ENCODE assay signal across 8 mouse cellular contexts in the genomic region with DNA sequence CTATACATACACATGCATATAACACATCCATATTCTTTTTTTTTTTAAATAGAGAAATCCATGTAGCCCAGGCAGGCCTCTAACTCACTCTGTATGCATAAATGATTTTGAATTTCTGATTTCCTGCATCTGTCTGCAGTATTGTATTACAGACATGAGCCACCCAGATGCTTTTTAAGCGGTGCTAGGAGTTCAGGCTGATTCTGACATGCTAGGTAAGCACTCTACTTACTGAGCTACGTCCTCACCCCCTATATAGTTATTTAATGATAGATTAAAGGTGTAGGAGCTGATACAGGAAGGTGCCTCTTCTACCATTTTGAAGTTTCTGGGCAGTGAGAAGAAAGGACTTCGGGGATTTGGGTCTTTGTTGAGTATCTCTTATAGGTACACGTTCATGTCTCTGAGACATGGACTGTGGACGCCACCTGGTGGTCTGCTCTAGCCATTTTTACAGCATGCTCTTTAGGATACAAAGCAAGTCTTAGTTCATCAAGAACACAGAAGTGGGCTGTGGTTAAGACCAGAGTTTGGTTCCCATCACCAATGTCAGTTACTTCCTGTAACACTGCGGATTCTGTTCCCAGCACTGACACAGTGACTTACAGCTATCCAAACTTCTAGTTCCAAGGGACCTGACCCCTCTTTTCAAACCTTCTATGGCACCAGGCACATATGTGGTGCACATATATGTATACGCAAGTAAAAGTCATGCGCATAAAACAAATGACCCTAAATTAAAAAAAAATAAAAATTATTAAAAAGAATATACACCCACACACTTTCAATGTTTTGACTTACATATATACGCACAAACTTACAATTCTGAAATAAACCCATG. TPM values are rescaled to one million over a fixed set of nuclear protein-coding genes. Genes with fewer than 3 reads are reported as not detected.
A peak's percentile ranks its signal among the peaks of the same experiment; 100 is the strongest.
DNase-seq lines count a peak whose midpoint lies in the region; ATAC-seq and TF ChIP-seq lines count a peak whose summit lies in the region.

No protein-coding gene starts in this region.

- no peak overlapping the region for H3K4me3 ChIP-seq in CH12.LX (replicated peaks in 1 of 3; ENCODE audit: low read depth in 2 of 3, low read length in 2 of 3, poor library complexity in 1 of 3)
- no peak overlapping the region for H3K4me3 ChIP-seq in embryonic facial prominence, embryonic 11.5 days (ENCODE audit: low read depth, low read length)
- H3K4me3 ChIP-seq in lung, embryonic 14.5 days (ENCODE audit: low read depth, low read length), result no peak overlapping the region

- WGBS in embryonic facial prominence, embryonic 11.5 days, result 48% methylated on average over 9 of the region's 9 CpGs
- WGBS in lung, embryonic 14.5 days, result 48% methylated on average over 9 of the region's 9 CpGs

- no peaks in the 10 kb centered on the region for H3K79me2 ChIP-seq in CH12.LX (replicated peaks; ENCODE audit: control insufficient read depth, extremely low read depth, insufficient read depth, poor library complexity, severe bottlenecking)

- dilution Hi-C loops in CH12.LX (cut with MboI; ENCODE audit: extremely low pct_ligation_motif_present, extremely low pct_unique_long_range_greater_than_20kb, low sequenced_read_pairs), result no loop called here

- no peak overlapping the region for H3K4me2 ChIP-seq in CH12.LX (ENCODE audit: insufficient read depth, low read depth, poor library complexity, severe bottlenecking)
- no peak overlapping the region for H3K4me2 ChIP-seq in embryonic facial prominence, embryonic 11.5 days (ENCODE audit: low read depth, low read length)
- H3K4me2 ChIP-seq in lung, embryonic 14.5 days, result no peak overlapping the region

- peaks cover 12 to 44% of the 10 kb centered on the region in 2 experiments for H3K4me1 ChIP-seq in CH12.LX (ENCODE audit: control insufficient read depth in 1 of 2, insufficient read depth in 2 of 2)
- H3K4me1 ChIP-seq in embryonic facial prominence, embryonic 11.5 days (ENCODE audit: control insufficient read depth, insufficient read depth, low read length), result no peaks in the 10 kb centered on the region
- no peaks in the 10 kb centered on the region for H3K4me1 ChIP-seq in lung, embryonic 14.5 days (ENCODE audit: insufficient read depth)

- H3K36me3 ChIP-seq in CH12.LX (replicated peaks in 1 of 2; ENCODE audit: control insufficient read depth in 1 of 2, insufficient read depth in 1 of 2, low read length in 1 of 2), result no peaks in the 10 kb centered on the region
- no peaks in the 10 kb centered on the region for H3K36me3 ChIP-seq in embryonic facial prominence, embryonic 11.5 days (replicated peaks; ENCODE audit: control insufficient read depth, insufficient read depth, low read depth, low read length)
- H3K36me3 ChIP-seq in lung, embryonic 14.5 days (ENCODE audit: insufficient read depth), result no peaks in the 10 kb centered on the region

- TF ChIP-seq EP300 in CH12.LX (IDR thresholded peaks at IDR 0.05; ENCODE audit: low read length), result no peak

- H3K27ac ChIP-seq in CH12.LX (ENCODE audit: insufficient read depth, low read depth), result no peak overlapping the region
- H3K27ac ChIP-seq in embryonic facial prominence, embryonic 11.5 days (replicated peaks; ENCODE audit: low read depth, low read length), result no peak overlapping the region
- no peak overlapping the region for H3K27ac ChIP-seq in lung, embryonic 14.5 days (ENCODE audit: low read depth)

- no peak for TF ChIP-seq POLR2A in CH12.LX (IDR thresholded peaks at IDR 0.05; ENCODE audit: low read depth, low read length)

- ATAC-seq in embryonic facial prominence, embryonic 11.5 days (replicated peaks; ENCODE audit: insufficient number of reproducible peaks, low FRiP score, low TSS enrichment, low read depth), result no peak; the same call in 1 of the 2 replicates
- 0 out of 2 replicates have a peak, but pooled peaks have one; percentile 68 for ATAC-seq in lung, embryonic 14.5 days (ENCODE audit: insufficient read depth)

- no peak overlapping the region for H3K9ac ChIP-seq in CH12.LX (ENCODE audit: insufficient read depth, low read depth)
- H3K9ac ChIP-seq in embryonic facial prominence, embryonic 11.5 days (replicated peaks; ENCODE audit: low read length), result no peak overlapping the region
- no peak overlapping the region for H3K9ac ChIP-seq in lung, embryonic 14.5 days

- H3K27me3 ChIP-seq in CH12.LX (replicated peaks), result no peaks in the 10 kb centered on the region
- H3K27me3 ChIP-seq in embryonic facial prominence, embryonic 11.5 days (ENCODE audit: control insufficient read depth, insufficient read depth, low read length), result no peaks in the 10 kb centered on the region
- no peaks in the 10 kb centered on the region for H3K27me3 ChIP-seq in lung, embryonic 14.5 days (ENCODE audit: insufficient read depth, low read length)

- peak; percentile 100 for TF ChIP-seq RAD21 in CH12.LX (IDR thresholded peaks at IDR 0.05; ENCODE audit: low read depth, low read length)

- H3K9me3 ChIP-seq in CH12.LX (replicated peaks; ENCODE audit: low read length), result no peaks in the 10 kb centered on the region
- no peaks in the 10 kb centered on the region for H3K9me3 ChIP-seq in embryonic facial prominence, embryonic 11.5 days (replicated peaks; ENCODE audit: control insufficient read depth, low read length)
- no peaks in the 10 kb centered on the region for H3K9me3 ChIP-seq in lung, embryonic 14.5 days (ENCODE audit: low read depth, low read length)

- in situ Hi-C loops in CH12.LX (cut with MboI; ENCODE audit: low pct_ligation_motif_present, low pct_unique_long_range_greater_than_20kb, low sequenced_read_pairs), result loop anchor here (25.0 kb wide), 1 partner anchor 674 kb away; the partner anchor contains the start of gene Setmar

- DNase-seq in CH12.LX (ENCODE audit: extremely low read depth), result peak; percentile 95
- DNase-seq in adrenal gland, postnatal 25 days, result peak; percentile 77
- peak; percentile 83 for DNase-seq in embryonic facial prominence, embryonic 11.5 days (ENCODE audit: low spot score)
- peak; percentile 79 for DNase-seq in heart, postnatal 4 days
- DNase-seq in layer of hippocampus, adult 18-20 months (ENCODE audit: low spot score in 2 of 2), result peak; percentile 69 to 90
- peak; percentile 89 for DNase-seq in lung, embryonic 14.5 days
- peak; percentile 15 for DNase-seq in ovary, adult 18-20 months (ENCODE audit: low spot score)
- DNase-seq in thymus, postnatal 10 days (ENCODE audit: low spot score in 2 of 2), result peak; percentile 32 to 62

- peak; percentile 79 to 96 for TF ChIP-seq CTCF in CH12.LX (conservative IDR thresholded peaks at IDR 0.05 in 1 of 2, IDR thresholded peaks at IDR 0.05 in 1 of 2; ENCODE audit: low read depth in 2 of 2, low read length in 2 of 2)
- TF ChIP-seq CTCF in lung, embryonic 14.5 days (IDR thresholded peaks at IDR 0.05; ENCODE audit: low read depth), result peak; percentile 83

TF ChIP-seq in CH12.LX, 34 proteins besides CTCF, POLR2A, EP300 and RAD21:
- TF ChIP-seq ZNF384 (IDR thresholded peaks at IDR 0.05; ENCODE audit: low read depth, low read length), result no peak
- no peak for TF ChIP-seq MXI1 (IDR thresholded peaks at IDR 0.05; ENCODE audit: low read depth, low read length)
- TF ChIP-seq MAFK (IDR thresholded peaks at IDR 0.05; ENCODE audit: insufficient replicate concordance, low read length), result no peak
- peak; percentile 90 for TF ChIP-seq MYC (IDR thresholded peaks at IDR 0.05; ENCODE audit: low read depth, low read length)
- peak; percentile 99 for TF ChIP-seq SMC3 (IDR thresholded peaks at IDR 0.05; ENCODE audit: low read depth, low read length)
- TF ChIP-seq MEF2A (IDR thresholded peaks at IDR 0.05; ENCODE audit: borderline replicate concordance, low read depth, low read length), result no peak; the same call in 1 of the 2 replicates
- TF ChIP-seq BHLHE40 (IDR thresholded peaks at IDR 0.05; ENCODE audit: low read depth, low read length), result no peak
- no peak for TF ChIP-seq HCFC1 (IDR thresholded peaks at IDR 0.05; ENCODE audit: low read depth, low read length)
- TF ChIP-seq USF1 (IDR thresholded peaks at IDR 0.05; ENCODE audit: low read depth, low read length), result no peak
- TF ChIP-seq ZKSCAN1 (IDR thresholded peaks at IDR 0.05; ENCODE audit: borderline replicate concordance, low read depth, low read length), result no peak
- TF ChIP-seq JUN (IDR thresholded peaks at IDR 0.05; ENCODE audit: insufficient read depth, low read depth, low read length), result no peak
- TF ChIP-seq ELF1 (IDR thresholded peaks at IDR 0.05; ENCODE audit: low read depth, low read length), result 0 out of 2 replicates have a peak, but pooled peaks have one; percentile 24
- peak; percentile 25; the same call in 1 of the 2 replicates for TF ChIP-seq JUND (conservative IDR thresholded peaks at IDR 0.05; ENCODE audit: low read depth, low read length)
- no peak for TF ChIP-seq SIN3A (IDR thresholded peaks at IDR 0.05; ENCODE audit: low read length)
- TF ChIP-seq KAT2A (IDR thresholded peaks at IDR 0.05; ENCODE audit: insufficient replicate concordance, low read length), result no peak
- TF ChIP-seq ZC3H11A (IDR thresholded peaks at IDR 0.05; ENCODE audit: low read depth, low read length), result peak; percentile 95
- no peak for TF ChIP-seq E2F4 (IDR thresholded peaks at IDR 0.05; ENCODE audit: insufficient replicate concordance, low read depth, low read length)

RNA-seq across cellular contexts. Expression of gene Arl8b, which starts 46.8 kb away (rescaled TPM):
- 47.8 and 63.3 TPM in 2 replicates for total RNA-seq in CH12.LX (2012; rRNA removed)
- 170 and 197 TPM in 2 replicates for total RNA-seq in CH12.LX (2014; rRNA removed)
- polyA plus RNA-seq in CH12.LX (2012; ENCODE audit: insufficient read length, low read depth), result 125 and 141 TPM in 2 replicates
- 103 and 117 TPM in 2 replicates for total RNA-seq in adrenal gland, postnatal 25 days (2021)
- 83.6 and 92.1 TPM in 2 replicates for polyA plus RNA-seq in embryonic facial prominence, embryonic 11.5 days (2014; fragmentation: Nextera tagmentation; extraction: Ambion mirVana)
- total RNA-seq in heart, postnatal 4 days (2021), result 10 to 100 TPM; 77.8 to 79.9 TPM
- total RNA-seq in layer of hippocampus, adult 18-20 months (2021), result 100 to 1,000 TPM; 214 to 233 TPM
- 77.9 and 79.6 TPM in 2 replicates for polyA plus RNA-seq in lung, embryonic 14.5 days (2014; fragmentation: Nextera tagmentation; extraction: Ambion mirVana)

Comparison
In these comparisons a context has a peak if more than half of its experiments do, and no peak if none do; other contexts are left out.
1. DNase-seq: peak in every context shown above with its lines; median percentile 95 in CH12.LX; 89 in lung, embryonic 14.5 days; 83 in embryonic facial prominence, embryonic 11.5 days; 80 in layer of hippocampus, adult 18-20 months; 79 in heart, postnatal 4 days; 77 in adrenal gland, postnatal 25 days; 47 in thymus, postnatal 10 days; 15 in ovary, adult 18-20 months.